Mouse (Mus musculus): ENCODE measurements around the gene Serac1. TPM values are rescaled to one million over a fixed set of nuclear protein-coding genes. Genes with fewer than 3 reads are reported as not detected.

The Serac1 gene
- polyA plus RNA-seq, 1 experiment from 2014 or later: 5.3 TPM

- Histone ChIP-seq H3K27me3 (ENCODE audit: control insufficient read depth, insufficient read depth, low read length) (no peaks in the 10 kb centered on the region), H3K4me2 (replicated peaks; ENCODE audit: low read depth, low read length) (no peak overlapping the region), H3K27ac (ENCODE audit: low read length) (no peak overlapping the region), H3K36me3 (ENCODE audit: control insufficient read depth, insufficient read depth, low read length) (no peaks in the 10 kb centered on the region; the same call in 1 of the 2 replicates), H3K4me3 (ENCODE audit: low read depth, low read length) (no peak overlapping the region), H3K9me3 (ENCODE audit: control insufficient read depth, low read depth, low read length) (no peaks in the 10 kb centered on the region), H3K4me1 (ENCODE audit: control insufficient read depth, insufficient read depth, low read length) (peaks cover 2% of the 10 kb centered on the region; the same call in 1 of the 2 replicates), H3K9ac (replicated peaks; ENCODE audit: low read depth, low read length) (no peak overlapping the region)
- ATAC-seq (ENCODE audit: insufficient number of reproducible peaks, insufficient read depth, low FRiP score, low read depth): no peak
- 81% methylated on average over 6 of the region's 6 CpGs for WGBS
Measured at GRCm38 (mm10) chr17:6113653-6114052, 34.1 kb upstream of the Serac1 start.

- WGBS: 77% methylated on average over 3 of the region's 3 CpGs
- no peaks in the 10 kb centered on the region for H3K27me3 ChIP-seq (ENCODE audit: control insufficient read depth, insufficient read depth, low read length)
- H3K4me3 ChIP-seq (ENCODE audit: low read depth, low read length): no peak overlapping the region
- peaks cover 12% of the 10 kb centered on the region; the same call in 1 of the 2 replicates for H3K4me1 ChIP-seq (ENCODE audit: control insufficient read depth, insufficient read depth, low read length)
- ATAC-seq (ENCODE audit: insufficient number of reproducible peaks, insufficient read depth, low FRiP score, low read depth): no peak
- H3K9me3 ChIP-seq (ENCODE audit: control insufficient read depth, low read depth, low read length): no peaks in the 10 kb centered on the region
- H3K27ac ChIP-seq (ENCODE audit: low read length): no peak overlapping the region
- H3K9ac ChIP-seq (replicated peaks; ENCODE audit: low read depth, low read length): no peak overlapping the region
- no peak overlapping the region for H3K4me2 ChIP-seq (replicated peaks; ENCODE audit: low read depth, low read length)
- H3K36me3 ChIP-seq (ENCODE audit: control insufficient read depth, insufficient read depth, low read length): no peaks in the 10 kb centered on the region; the same call in 1 of the 2 replicates
Measured at GRCm38 (mm10) chr17:6110956-6111355, 31.4 kb upstream of the Serac1 start.

GRCm38 (mm10) chr17:6108175-6108574 lies 28.6 kb upstream of the Serac1 start:
- ATAC-seq (ENCODE audit: insufficient number of reproducible peaks, insufficient read depth, low FRiP score, low read depth): no peak
- H3K27ac ChIP-seq (ENCODE audit: low read length): no peak overlapping the region
- no peaks in the 10 kb centered on the region for H3K27me3 ChIP-seq (ENCODE audit: control insufficient read depth, insufficient read depth, low read length)
- H3K36me3 ChIP-seq (ENCODE audit: control insufficient read depth, insufficient read depth, low read length): no peaks in the 10 kb centered on the region
- peaks cover 12% of the 10 kb centered on the region; the same call in 1 of the 2 replicates for H3K4me1 ChIP-seq (ENCODE audit: control insufficient read depth, insufficient read depth, low read length)
- WGBS: 57% methylated on average over 7 of the region's 7 CpGs
- H3K9ac ChIP-seq (replicated peaks; ENCODE audit: low read depth, low read length): 0 out of 2 replicates have a peak overlapping the region, but pooled peaks have one; percentile 94
- no peaks in the 10 kb centered on the region for H3K9me3 ChIP-seq (ENCODE audit: control insufficient read depth, low read depth, low read length)
- H3K4me3 ChIP-seq (ENCODE audit: low read depth, low read length): peak overlapping the region; percentile 76
- H3K4me2 ChIP-seq (replicated peaks; ENCODE audit: low read depth, low read length): peak overlapping the region; percentile 54

- H3K4me1 ChIP-seq (ENCODE audit: control insufficient read depth, insufficient read depth, low read length): peaks cover 12% of the 10 kb centered on the region; the same call in 1 of the 2 replicates
- H3K27ac ChIP-seq (ENCODE audit: low read length): peak overlapping the region; percentile 89
- no peaks in the 10 kb centered on the region for H3K9me3 ChIP-seq (ENCODE audit: control insufficient read depth, low read depth, low read length)
- peak overlapping the region; percentile 76 for H3K4me3 ChIP-seq (ENCODE audit: low read depth, low read length)
- under 1% methylated on average over 39 of the region's 50 CpGs for WGBS
- peak overlapping the region; percentile 94 for H3K9ac ChIP-seq (replicated peaks; ENCODE audit: low read depth, low read length)
- no peak for ATAC-seq (ENCODE audit: insufficient number of reproducible peaks, insufficient read depth, low FRiP score, low read depth)
- H3K27me3 ChIP-seq (ENCODE audit: control insufficient read depth, insufficient read depth, low read length): no peaks in the 10 kb centered on the region
- no peaks in the 10 kb centered on the region for H3K36me3 ChIP-seq (ENCODE audit: control insufficient read depth, insufficient read depth, low read length)
- peak overlapping the region; percentile 54 for H3K4me2 ChIP-seq (replicated peaks; ENCODE audit: low read depth, low read length)
Measured at GRCm38 (mm10) chr17:6107015-6107601, 27.6 kb upstream of the Serac1 start.

- Histone ChIP-seq H3K36me3 (ENCODE audit: control insufficient read depth, insufficient read depth, low read length) (no peaks in the 10 kb centered on the region), H3K27me3 (ENCODE audit: control insufficient read depth, insufficient read depth, low read length) (no peaks in the 10 kb centered on the region), H3K4me3 (ENCODE audit: low read depth, low read length) (peak within 1 kb of the TSS; percentile 76), H3K9ac (replicated peaks; ENCODE audit: low read depth, low read length) (peak within 1 kb of the TSS; percentile 94), H3K4me2 (replicated peaks; ENCODE audit: low read depth, low read length) (peak within 1 kb of the TSS; percentile 54), H3K4me1 (ENCODE audit: control insufficient read depth, insufficient read depth, low read length) (peaks cover 12% of the 10 kb centered on the region; the same call in 1 of the 2 replicates), H3K27ac (ENCODE audit: low read length) (peak within 1 kb of the TSS; percentile 89), H3K9me3 (ENCODE audit: control insufficient read depth, low read depth, low read length) (no peaks in the 10 kb centered on the region)
- ATAC-seq (ENCODE audit: insufficient number of reproducible peaks, insufficient read depth, low FRiP score, low read depth): peak; percentile 94
- WGBS: under 1% methylated on average over 60 of the region's 76 CpGs
Measured at GRCm38 (mm10) chr17:6106361-6107014, 26.9 kb upstream of the Serac1 start, which contains the start of gene Tulp4. Gene Tulp4, plus strand, starts transcription at chr17:6106437.

GRCm38 (mm10) chr17:6103566-6103965 lies 24.0 kb upstream of the Serac1 start:
- H3K4me1 ChIP-seq (ENCODE audit: control insufficient read depth, insufficient read depth, low read length): peaks cover 9% of the 10 kb centered on the region; the same call in 1 of the 2 replicates
- no peaks in the 10 kb centered on the region for H3K27me3 ChIP-seq (ENCODE audit: control insufficient read depth, insufficient read depth, low read length)
- H3K27ac ChIP-seq (ENCODE audit: low read length): no peak overlapping the region
- no peak overlapping the region for H3K4me2 ChIP-seq (replicated peaks; ENCODE audit: low read depth, low read length)
- 81% methylated on average over 6 of the region's 6 CpGs for WGBS
- H3K36me3 ChIP-seq (ENCODE audit: control insufficient read depth, insufficient read depth, low read length): no peaks in the 10 kb centered on the region
- H3K9ac ChIP-seq (replicated peaks; ENCODE audit: low read depth, low read length): no peak overlapping the region
- H3K9me3 ChIP-seq (ENCODE audit: control insufficient read depth, low read depth, low read length): no peaks in the 10 kb centered on the region
- no peak overlapping the region for H3K4me3 ChIP-seq (ENCODE audit: low read depth, low read length)
- no peak for ATAC-seq (ENCODE audit: insufficient number of reproducible peaks, insufficient read depth, low FRiP score, low read depth)

GRCm38 (mm10) chr17:6102287-6102686 lies 22.7 kb upstream of the Serac1 start:
- 87% methylated on average over 3 of the region's 3 CpGs for WGBS
- H3K36me3 ChIP-seq (ENCODE audit: control insufficient read depth, insufficient read depth, low read length): no peaks in the 10 kb centered on the region
- no peak overlapping the region for H3K27ac ChIP-seq (ENCODE audit: low read length)
- no peak overlapping the region for H3K4me3 ChIP-seq (ENCODE audit: low read depth, low read length)
- no peak overlapping the region for H3K9ac ChIP-seq (replicated peaks; ENCODE audit: low read depth, low read length)
- no peaks in the 10 kb centered on the region for H3K4me1 ChIP-seq (ENCODE audit: control insufficient read depth, insufficient read depth, low read length)
- no peaks in the 10 kb centered on the region for H3K27me3 ChIP-seq (ENCODE audit: control insufficient read depth, insufficient read depth, low read length)
- no peak overlapping the region for H3K4me2 ChIP-seq (replicated peaks; ENCODE audit: low read depth, low read length)
- no peak for ATAC-seq (ENCODE audit: insufficient number of reproducible peaks, insufficient read depth, low FRiP score, low read depth)
- H3K9me3 ChIP-seq (ENCODE audit: control insufficient read depth, low read depth, low read length): no peaks in the 10 kb centered on the region

- Histone ChIP-seq H3K9me3 (ENCODE audit: control insufficient read depth, low read depth, low read length) (no peaks in the 10 kb centered on the region), H3K27ac (ENCODE audit: low read length) (no peak overlapping the region), H3K4me1 (ENCODE audit: control insufficient read depth, insufficient read depth, low read length) (no peaks in the 10 kb centered on the region), H3K27me3 (ENCODE audit: control insufficient read depth, insufficient read depth, low read length) (no peaks in the 10 kb centered on the region), H3K4me2 (replicated peaks; ENCODE audit: low read depth, low read length) (no peak overlapping the region), H3K36me3 (ENCODE audit: control insufficient read depth, insufficient read depth, low read length) (no peaks in the 10 kb centered on the region), H3K4me3 (ENCODE audit: low read depth, low read length) (no peak overlapping the region), H3K9ac (replicated peaks; ENCODE audit: low read depth, low read length) (no peak overlapping the region)
- no peak for ATAC-seq (ENCODE audit: insufficient number of reproducible peaks, insufficient read depth, low FRiP score, low read depth)
- WGBS: 29% methylated on average over 4 of the region's 4 CpGs
Measured at GRCm38 (mm10) chr17:6097884-6098283, 18.3 kb upstream of the Serac1 start.
